ENCODE assay signal across 9 mouse cellular contexts in genomic region chr19:53850166-53850922, GRCm38 (mm10). TPM values are rescaled to one million over a fixed set of nuclear protein-coding genes. Genes with fewer than 3 reads are reported as not detected.
DNase-seq lines count a peak whose midpoint lies in the region; ATAC-seq lines count a peak whose summit lies in the region.
"Had no signal": no experiment of that assay in that cellular context is flagged by ENCODE, and none has a peak within 500 bp of the region (broad histone marks: within the 10 kb centered on the region; RNA-seq: fewer than 3 reads in every experiment).

No protein-coding gene starts in this region.

- no peaks in the 10 kb centered on the region for H3K9me3 ChIP-seq in hindbrain, embryonic 12.5 days (replicated peaks)

- H3K4me3 ChIP-seq in hindbrain, embryonic 12.5 days: no peak overlapping the region
- H3K4me3 ChIP-seq: erythroblast, embryonic 14.5 days had no signal

- H3K4me2 ChIP-seq in hindbrain, embryonic 12.5 days (replicated peaks): no peak overlapping the region

- intact Hi-C loops in left cerebral cortex, postnatal 4 days (cut with DNase I): no loop called here

- peaks cover 38% of the 10 kb centered on the region for H3K4me1 ChIP-seq in hindbrain, embryonic 12.5 days

- H3K27ac ChIP-seq in hindbrain, embryonic 12.5 days: peak overlapping the region; percentile 50

- no peaks in the 10 kb centered on the region for H3K27me3 ChIP-seq in hindbrain, embryonic 12.5 days

- no peaks in the 10 kb centered on the region for H3K36me3 ChIP-seq in hindbrain, embryonic 12.5 days

- H3K9ac ChIP-seq in hindbrain, embryonic 12.5 days: no peak overlapping the region

- peak; percentile 42 to 70 for DNase-seq in frontal cortex, adult 2 months (ENCODE audit: extremely low spot score in 1 of 2, low spot score in 1 of 2)
- DNase-seq in frontal cortex, postnatal 10 days (ENCODE audit: low spot score in 2 of 2): no peak
- DNase-seq in cerebellum, adult 11-12 months: peak; percentile 77
- peak; percentile 76 to 78 for DNase-seq in gastrocnemius, adult 8-10 months (ENCODE audit: low spot score in 2 of 2)
- DNase-seq in left cerebral cortex, postnatal 4 days: peak; percentile 83
- DNase-seq in retina, postnatal 1 day: peak; percentile 83

- no peak for ATAC-seq in hindbrain, embryonic 12.5 days (ENCODE audit: low FRiP score)
- ATAC-seq in megakaryocyte-erythroid progenitor cell, adult 5-6 weeks (replicated peaks; ENCODE audit: low FRiP score, low TSS enrichment, poor library complexity, severe bottlenecking): no peak

- 62% methylated on average over 18 of the region's 18 CpGs for WGBS in hindbrain, embryonic 12.5 days

RNA-seq across cellular contexts. Expression of gene Pdcd4, which starts 41.7 kb away (rescaled TPM):
- polyA plus RNA-seq in frontal cortex, adult 2 months (2012; rRNA removed): 70.3 and 78.0 TPM in 2 replicates
- 10 to 100 TPM; 12.9 to 22.3 (median 16.3) TPM for total RNA-seq in gastrocnemius, adult 8-10 months (2022)
- 103 and 113 TPM in 2 replicates for polyA plus RNA-seq in hindbrain, embryonic 12.5 days (2016; fragmentation: Nextera tagmentation; extraction: Ambion mirVana)
- 10 to 100 TPM; 64.4 to 67.5 TPM for total RNA-seq in left cerebral cortex, postnatal 4 days (2021)
- total RNA-seq in megakaryocyte-erythroid progenitor cell, adult 5-6 weeks (2014; fragmentation: Nextera tagmentation): 137 and 154 TPM in 2 replicates
- total RNA-seq in megakaryocyte-erythroid progenitor cell, adult 5-6 weeks (2017): 288 and 291 TPM in 2 replicates

Comparison
In these comparisons a context has a peak if more than half of its experiments do, and no peak if none do; other contexts are left out.
1. DNase-seq: peak in frontal cortex, adult 2 months (2 of 2), cerebellum, adult 11-12 months (single experiment), gastrocnemius, adult 8-10 months (2 of 2), left cerebral cortex, postnatal 4 days (single experiment) and retina, postnatal 1 day (single experiment); none in frontal cortex, postnatal 10 days (0 of 2).